Mouse (Mus musculus): Measurements from ENCODE around the gene Ralgds.

Gene Ralgds

GRCm38 (mm10) chr2:28504676-28505075, 8.2 kb upstream of the Ralgds start:
- CTCF ChIA-PET = no interaction called here

DNA sequence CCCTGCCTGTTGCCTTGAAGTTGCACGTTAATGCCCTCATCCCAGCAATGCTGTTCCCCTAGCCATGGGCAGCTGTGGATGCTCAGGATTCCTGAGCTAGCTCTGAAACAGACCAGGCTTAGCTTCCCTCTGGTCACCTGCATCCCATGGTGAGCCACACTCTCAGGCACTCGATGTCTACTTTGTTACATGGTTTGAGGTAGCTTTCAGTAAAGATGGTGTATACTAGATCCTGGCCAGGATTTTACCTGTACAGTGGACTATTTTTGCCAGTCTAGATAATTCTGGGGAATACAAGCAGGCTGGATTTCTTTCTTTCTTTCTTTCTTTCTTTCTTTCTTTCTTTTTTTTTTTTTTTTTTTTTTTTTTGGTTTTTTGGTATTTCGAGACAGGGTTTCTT, 7.1 kb upstream of the Ralgds start, which contains the start of gene Gm10134:
TSS of gene Gm10134 (plus strand) at position 301 of the 400 bp plus-strand sequence.
- CTCF ChIA-PET = interaction anchor here (0.6 to 0.7 kb wide), 2 partner anchors 30 to 266 kb away, joined by 3 to 8 read pairs; no protein-coding TSS in a partner anchor

GRCm38 (mm10) chr2:28506291-28506690, 6.6 kb upstream of the Ralgds start:
- CTCF ChIA-PET = no interaction called here

DNA sequence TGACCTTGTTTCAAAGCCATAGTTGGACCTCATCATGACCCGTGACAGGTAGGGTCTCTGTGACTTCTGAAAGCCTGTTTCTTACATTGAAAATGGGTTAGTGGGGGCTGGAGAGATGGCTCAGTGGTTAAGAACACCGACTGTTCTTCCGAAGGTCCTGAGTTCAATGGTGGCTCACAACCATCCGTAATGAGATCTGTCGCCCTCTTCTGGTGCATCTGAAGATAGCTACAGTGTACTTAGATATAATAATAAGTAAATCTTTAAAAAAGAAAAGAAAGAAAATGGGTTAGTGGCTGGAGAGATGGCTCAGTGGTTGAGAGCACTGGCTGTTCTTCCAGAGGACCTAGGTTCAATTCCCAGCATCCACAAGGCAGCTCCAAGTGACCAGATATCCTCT, 1.3 kb upstream of the Ralgds start:
- CTCF ChIA-PET = interaction anchor here (0.6 to 2.9 kb wide), 3 partner anchors 37 to 281 kb away, joined by 9 to 10 read pairs (median 10); no protein-coding TSS in a partner anchor

DNA sequence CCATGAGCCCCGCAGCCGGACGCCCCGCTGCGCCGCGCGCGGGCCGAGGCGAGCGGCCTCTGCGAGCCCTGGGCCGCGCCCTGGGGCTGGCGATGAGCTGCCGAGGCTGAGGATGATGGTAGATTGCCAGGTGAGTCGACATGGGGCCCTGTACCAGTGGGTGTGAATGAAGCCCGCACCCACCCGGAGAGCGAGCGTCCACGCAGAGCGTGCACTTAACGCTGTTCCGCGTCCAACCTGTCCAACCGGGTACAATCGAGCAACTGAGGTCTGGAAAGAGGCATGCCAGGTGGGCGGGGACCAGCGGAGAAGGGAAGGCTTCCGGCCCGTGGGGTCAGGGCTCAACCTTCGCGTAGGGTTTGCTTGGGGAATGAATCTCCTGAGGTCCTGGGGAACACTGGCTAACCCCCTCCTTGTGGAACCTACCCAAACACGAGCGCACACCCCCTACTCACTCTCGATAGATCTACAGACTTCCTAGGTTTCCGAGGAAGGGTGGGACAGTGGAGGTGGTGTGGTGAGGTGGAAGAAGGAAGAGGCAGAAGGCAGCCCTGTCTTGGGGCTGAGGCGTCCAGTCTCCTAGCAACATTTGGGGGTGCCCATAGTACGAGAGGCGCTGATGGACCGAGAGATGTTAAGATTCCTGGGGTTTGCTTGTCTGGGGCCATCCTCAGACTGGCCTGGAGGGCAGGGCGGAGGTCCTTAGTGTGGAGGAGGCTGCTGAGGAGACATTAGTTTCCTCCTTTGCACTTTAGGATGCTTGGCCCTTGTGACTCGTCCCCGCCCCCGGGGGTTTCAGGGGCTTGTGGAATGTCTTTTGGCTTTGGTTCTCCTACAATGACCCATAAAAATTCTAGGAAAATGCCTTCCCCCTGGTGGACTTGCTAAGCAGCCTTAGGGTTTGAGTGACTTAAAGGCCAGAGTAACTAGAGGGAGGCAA, 776 bp downstream of the Ralgds start:
- CTCF ChIA-PET = interaction anchor here (0.7 to 2.9 kb wide), 3 partner anchors 32 to 108 kb away, joined by 4 to 10 read pairs (median 5); partner anchors contain the start of gene Gfi1b

- CTCF ChIA-PET = interaction anchor here (4.1 kb wide), 1 partner anchor 33 kb away, joined by 35 read pairs; no protein-coding TSS in a partner anchor
Observed at GRCm38 (mm10) chr2:28514489-28514888, 1.6 kb downstream of the Ralgds start.

DNA sequence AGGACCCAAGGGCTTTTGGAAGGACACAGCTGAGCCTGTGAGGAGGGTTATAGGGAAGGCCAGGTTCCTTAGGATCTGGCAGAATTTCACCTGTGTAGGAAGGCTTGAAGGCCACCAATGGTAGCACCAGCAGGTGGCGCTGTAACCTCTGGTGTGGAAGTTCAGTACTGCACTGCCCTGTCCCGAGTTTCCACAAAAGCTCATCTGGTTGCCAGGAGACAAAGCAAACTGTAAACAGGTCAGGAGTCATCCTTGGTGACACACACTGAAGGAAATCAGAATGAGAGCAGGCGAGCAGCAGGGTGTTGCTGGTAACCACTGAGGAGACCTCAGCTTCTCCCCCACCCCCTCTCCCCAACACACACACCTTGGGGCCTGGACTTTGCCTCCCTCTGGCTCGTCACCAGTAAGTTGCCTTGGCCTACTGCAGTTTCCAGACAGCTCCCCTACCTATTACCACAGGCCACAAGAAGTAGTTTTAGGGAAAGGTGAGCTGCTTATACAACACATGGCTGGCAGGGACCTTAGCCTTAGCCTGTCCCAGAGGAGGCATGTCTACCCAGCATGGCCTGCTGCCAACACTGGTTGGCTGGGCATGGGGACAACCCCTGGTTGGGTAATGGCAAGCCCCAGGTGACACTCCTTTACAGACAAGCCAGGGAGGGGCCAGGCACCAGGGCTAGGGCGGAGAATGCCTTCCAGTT, 4.4 kb downstream of the Ralgds start:
- CTCF ChIA-PET = interaction anchor here (1.2 to 4.1 kb wide), 3 partner anchors 18 to 33 kb away, joined by 5 to 35 read pairs (median 6); no protein-coding TSS in a partner anchor

DNA sequence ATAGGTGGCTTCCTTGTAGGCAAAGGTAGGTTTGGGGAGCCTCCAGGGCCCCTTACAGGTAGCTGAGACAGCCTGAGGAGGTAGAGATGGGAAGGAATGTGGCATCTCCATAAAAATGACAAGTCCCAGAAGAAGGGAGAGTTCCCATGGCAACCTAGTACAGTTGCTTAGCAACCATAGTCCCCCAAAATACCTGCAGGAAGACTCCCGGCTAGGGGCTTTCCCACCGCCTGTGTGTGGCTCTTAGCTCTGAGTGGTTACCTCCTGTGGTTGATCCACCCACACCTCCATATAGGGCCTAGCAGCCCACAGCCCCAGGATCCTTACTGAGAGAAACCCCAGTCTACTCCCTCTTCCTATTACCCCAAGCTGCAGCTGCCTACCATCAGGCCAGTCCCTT, 5.3 kb downstream of the Ralgds start:
- CTCF ChIA-PET = interaction anchor here (1.0 to 4.1 kb wide), 2 partner anchors 22 to 29 kb away, joined by 5 to 35 read pairs; no protein-coding TSS in a partner anchor

DNA sequence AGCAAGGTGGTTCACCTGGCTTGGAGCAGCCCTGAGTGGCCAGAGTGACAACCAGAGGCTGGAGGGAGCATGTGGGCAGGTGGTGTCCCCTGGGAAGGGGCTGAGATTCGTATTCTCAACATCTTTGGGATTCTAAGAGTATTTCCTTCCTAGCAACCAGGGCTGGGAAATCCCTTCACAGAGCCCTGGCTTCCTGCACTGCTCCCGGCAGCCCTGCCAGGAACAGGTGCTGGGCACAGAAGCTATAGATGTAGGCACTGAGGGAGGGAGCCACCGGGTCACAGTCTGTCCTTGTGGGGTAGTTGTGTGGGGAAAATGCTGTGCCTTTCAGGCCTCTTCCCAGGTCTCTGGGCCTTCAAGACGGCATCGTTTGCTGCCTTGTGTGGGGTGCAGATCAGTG, 7.7 kb downstream of the Ralgds start:
- CTCF ChIA-PET = no interaction called here

- CTCF ChIA-PET = no interaction called here
Observed at GRCm38 (mm10) chr2:28521571-28522151, 8.7 kb downstream of the Ralgds start.

DNA sequence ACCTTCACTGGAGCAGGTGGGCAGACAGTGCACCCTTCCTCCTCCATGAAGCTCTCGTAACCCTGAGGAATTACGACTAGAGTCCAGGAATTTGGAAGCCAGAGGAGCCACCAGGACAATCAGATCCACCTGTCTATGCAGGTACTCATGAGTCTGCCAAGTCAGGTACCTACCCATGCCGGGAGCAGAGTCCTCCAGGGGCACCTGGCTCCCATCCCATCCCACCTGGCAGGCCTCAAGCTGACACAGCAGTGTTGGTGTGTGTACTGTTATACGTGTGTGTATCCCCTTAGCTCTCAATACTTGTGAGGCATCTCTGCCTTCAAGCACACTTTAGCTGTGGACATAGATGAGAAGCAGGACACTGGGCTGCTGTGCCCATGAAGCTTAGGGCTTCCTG, 9.2 kb downstream of the Ralgds start:
- CTCF ChIA-PET = no interaction called here

- CTCF ChIA-PET = no interaction called here
Observed at GRCm38 (mm10) chr2:28523643-28524117, 10.8 kb downstream of the Ralgds start.

DNA sequence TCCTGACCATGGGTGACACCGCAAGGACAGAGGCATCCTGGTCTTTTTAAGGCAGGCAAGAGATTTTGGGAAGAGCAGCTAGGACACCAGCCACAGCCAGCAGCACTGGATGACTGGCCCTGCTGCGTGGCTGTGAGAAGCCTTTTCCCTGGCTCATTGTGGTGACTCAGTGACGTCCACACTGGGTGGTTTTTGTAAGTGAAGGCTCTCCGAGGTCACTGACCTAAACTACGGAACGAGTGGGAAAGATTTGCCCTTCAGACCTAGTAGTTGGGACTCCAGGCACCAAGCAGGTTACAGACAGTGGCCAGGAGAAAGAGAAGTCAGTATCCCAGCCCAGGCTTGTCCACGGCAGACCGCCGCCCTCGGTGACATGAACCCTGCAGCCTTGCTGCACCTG, 11.5 kb downstream of the Ralgds start:
- CTCF ChIA-PET = interaction anchor here (1.7 kb wide), 1 partner anchor 23 kb away, joined by 7 read pairs; no protein-coding TSS in a partner anchor

DNA sequence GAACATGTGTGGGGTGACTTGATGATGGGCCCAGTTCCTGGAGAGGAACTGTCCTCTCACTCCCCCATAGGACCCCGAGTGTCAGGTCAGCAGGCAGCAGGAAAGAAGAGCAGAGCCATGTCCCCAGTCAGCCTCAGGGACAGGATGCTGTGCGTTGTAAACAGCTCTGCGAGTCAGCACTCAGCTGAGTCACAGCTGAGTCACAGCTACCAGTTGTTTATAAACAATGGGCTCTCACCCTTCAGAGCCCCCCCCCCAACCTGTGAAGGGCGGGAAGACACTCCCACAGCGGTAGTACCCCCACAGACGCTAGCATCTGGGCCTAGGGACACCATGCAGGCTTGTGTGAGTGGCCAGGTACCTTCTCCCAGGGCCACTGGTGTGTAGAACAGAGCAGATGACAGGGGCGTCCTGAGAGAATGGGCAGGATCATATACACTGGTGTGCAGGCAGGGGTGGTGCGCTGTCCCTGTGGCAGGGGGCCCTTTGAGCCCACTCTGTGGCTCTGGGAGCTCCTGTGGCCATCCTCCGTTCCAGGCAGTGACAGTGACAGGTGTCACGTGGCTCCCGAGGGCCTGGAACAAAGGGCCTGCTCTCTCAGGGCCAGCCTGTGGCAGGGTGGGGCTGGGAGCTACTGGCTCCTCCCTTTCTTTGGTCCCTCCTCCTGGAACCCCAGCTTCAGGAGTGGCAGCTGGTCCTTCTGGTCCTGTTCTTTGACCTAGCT, 12.5 kb downstream of the Ralgds start:
- CTCF ChIA-PET = interaction anchor here (1.1 to 1.7 kb wide), 2 partner anchors 13 to 22 kb away, joined by 3 to 7 read pairs; no protein-coding TSS in a partner anchor

GRCm38 (mm10) chr2:28525943-28526876, 13.3 kb downstream of the Ralgds start:
- CTCF ChIA-PET = interaction anchor here (1.0 to 1.7 kb wide), 3 partner anchors 12 to 22 kb away, joined by 3 to 7 read pairs (median 7); no protein-coding TSS in a partner anchor

DNA sequence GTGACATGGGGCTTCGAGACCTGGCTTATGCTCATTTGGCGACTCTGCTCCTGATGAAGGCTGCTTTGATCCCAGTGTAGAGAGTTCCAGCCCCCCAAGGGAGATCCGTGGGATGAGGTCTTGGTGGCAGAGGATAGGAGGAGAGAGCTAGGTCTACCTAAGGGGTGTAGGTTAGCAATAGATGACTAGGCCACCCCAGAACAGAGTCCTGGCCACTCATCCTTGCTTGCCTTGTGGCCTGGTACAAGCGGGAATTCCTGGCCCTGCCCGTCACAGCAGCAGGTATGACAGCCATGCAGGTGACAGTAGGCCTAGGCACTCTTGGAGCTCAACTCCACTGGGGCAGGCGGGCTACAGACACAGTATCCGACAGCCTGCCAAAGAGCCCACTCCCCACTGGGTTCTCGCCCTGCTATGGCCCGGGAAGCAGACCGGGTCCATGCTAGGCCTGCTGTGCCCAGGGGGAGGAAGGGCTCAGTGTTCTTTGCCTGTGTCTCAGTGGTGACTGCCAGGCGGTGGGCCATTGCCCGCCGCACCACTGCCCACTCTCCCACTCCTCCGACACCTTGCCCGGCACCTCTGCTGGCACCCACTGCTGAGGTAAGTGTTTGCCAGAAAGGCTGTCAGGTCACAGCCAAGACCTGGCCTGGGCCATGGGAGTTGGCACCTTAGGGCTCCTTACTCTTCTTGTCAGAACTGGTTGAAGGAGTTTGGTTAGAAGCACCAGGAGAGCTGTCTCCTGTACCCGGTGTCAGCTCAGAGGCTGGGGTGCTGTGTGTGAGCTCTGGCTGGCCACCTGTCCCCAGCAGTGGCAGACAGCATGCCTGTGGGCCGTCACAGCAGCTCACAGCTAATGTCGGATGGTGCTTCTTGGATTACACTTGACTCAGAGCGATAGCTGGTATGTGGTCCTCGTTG, 14.8 kb downstream of the Ralgds start:
- CTCF ChIA-PET = no interaction called here

GRCm38 (mm10) chr2:28528354-28528730, 15.4 kb downstream of the Ralgds start:
- CTCF ChIA-PET = no interaction called here

DNA sequence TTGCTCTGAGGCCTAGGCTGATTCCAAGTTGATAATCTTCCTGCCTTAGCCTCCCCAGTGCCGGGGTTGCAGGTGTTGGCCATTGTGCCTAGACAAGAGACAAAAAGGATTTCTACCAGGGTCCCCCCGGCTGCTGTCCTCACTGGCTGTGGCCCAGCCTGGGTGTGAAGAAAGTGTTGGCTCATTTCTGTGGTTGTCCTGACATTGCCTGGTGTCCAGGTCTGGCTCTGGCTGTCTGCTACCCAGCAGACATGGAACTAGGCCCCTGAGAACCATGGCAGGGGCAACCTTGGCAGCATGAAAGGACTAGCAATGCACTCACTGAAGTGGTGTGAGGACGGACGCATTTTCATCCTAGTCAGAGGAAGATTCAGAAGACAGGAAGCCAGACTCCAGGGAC, 16.9 kb downstream of the Ralgds start:
- CTCF ChIA-PET = no interaction called here

DNA sequence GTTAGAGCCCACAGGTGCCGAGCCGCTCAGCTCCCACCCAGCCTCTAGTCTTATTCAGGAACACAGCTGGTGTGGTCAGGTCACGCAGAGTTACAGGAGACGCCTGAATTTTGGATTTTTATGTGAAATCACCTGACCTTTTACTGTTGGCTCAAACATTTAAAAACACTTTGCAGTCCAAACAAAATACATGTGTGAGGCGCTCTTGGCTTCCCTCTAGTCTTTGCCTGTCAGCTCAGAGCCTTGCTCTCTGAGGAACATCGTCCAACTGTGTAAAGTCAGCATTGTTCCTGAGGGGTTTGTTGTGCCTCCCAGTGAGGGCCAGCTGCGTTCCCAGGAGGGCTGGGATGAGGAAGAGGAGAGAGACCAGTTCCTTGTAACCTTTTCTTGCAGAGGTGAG, 17.4 kb downstream of the Ralgds start:
- CTCF ChIA-PET = no interaction called here

All from spleen, embryonic (tissue).